Mouse (Mus musculus): ENCODE results near the gene Bsdc1. TPM values are rescaled to one million over a fixed set of nuclear protein-coding genes. Genes with fewer than 3 reads are reported as not detected.
A peak's percentile ranks its signal among the peaks of the same experiment; 100 is the strongest.
"Not testable (repeated sequence)": the region's sequence is repeated elsewhere in the genome, so short reads cannot be mapped to it uniquely, and the experiment has no call there.

Bsdc1 gene
- total RNA-seq (2015): 24.3 and 24.9 TPM in 2 replicates
- 28.5 and 35.8 TPM in 2 replicates for total RNA-seq (2017)

GRCm38 (mm10) chr4:129461183-129461960 lies at the start of gene Bsdc1:
Bsdc1 (plus strand) TSS chr4:129461581.
- peak; percentile 93 for ATAC-seq (ENCODE audit: poor library complexity, severe bottlenecking)

GRCm38 (mm10) chr4:129415892-129416291 lies 45.5 kb upstream of the Bsdc1 start:
- ATAC-seq (ENCODE audit: poor library complexity, severe bottlenecking): no peak

GRCm38 (mm10) chr4:129416478-129416877 lies 44.9 kb upstream of the Bsdc1 start:
- ATAC-seq (ENCODE audit: poor library complexity, severe bottlenecking): no peak

- no peak for ATAC-seq (ENCODE audit: poor library complexity, severe bottlenecking)
These were observed 43.1 kb upstream of the Bsdc1 start for GRCm38 (mm10) chr4:129418321-129418720.

- no peak for ATAC-seq (ENCODE audit: poor library complexity, severe bottlenecking)
These were observed 20.9 kb upstream of the Bsdc1 start, which contains the start of gene Zbtb8b for GRCm38 (mm10) chr4:129440340-129441063. Zbtb8b (minus strand) TSS chr4:129440853.

- ATAC-seq (ENCODE audit: poor library complexity, severe bottlenecking): no peak
These were observed 20.2 kb upstream of the Bsdc1 start for GRCm38 (mm10) chr4:129441145-129441544.

- ATAC-seq (ENCODE audit: poor library complexity, severe bottlenecking): no peak
These were observed 14.0 kb upstream of the Bsdc1 start for GRCm38 (mm10) chr4:129447360-129447759.

GRCm38 (mm10) chr4:129447778-129448563 lies 13.4 kb upstream of the Bsdc1 start:
- ATAC-seq (ENCODE audit: poor library complexity, severe bottlenecking): no peak

- no peak for ATAC-seq (ENCODE audit: poor library complexity, severe bottlenecking)
These were observed 12.7 kb upstream of the Bsdc1 start for GRCm38 (mm10) chr4:129448713-129449112.

GRCm38 (mm10) chr4:129450851-129451250 lies 10.5 kb upstream of the Bsdc1 start:
- ATAC-seq (ENCODE audit: poor library complexity, severe bottlenecking): no peak

- ATAC-seq (ENCODE audit: poor library complexity, severe bottlenecking): no peak
These were observed 9.8 kb upstream of the Bsdc1 start for GRCm38 (mm10) chr4:129451471-129452169.

- peak; percentile 100 for ATAC-seq (ENCODE audit: poor library complexity, severe bottlenecking)
These were observed 6.1 kb upstream of the Bsdc1 start for GRCm38 (mm10) chr4:129455265-129455664.

GRCm38 (mm10) chr4:129456126-129456525 lies 5.3 kb upstream of the Bsdc1 start:
- no peak for ATAC-seq (ENCODE audit: poor library complexity, severe bottlenecking)

GRCm38 (mm10) chr4:129457311-129457710 lies 4.1 kb upstream of the Bsdc1 start:
- ATAC-seq (ENCODE audit: poor library complexity, severe bottlenecking): not testable (repeated sequence)

- ATAC-seq (ENCODE audit: poor library complexity, severe bottlenecking): no peak
These were observed 1.7 kb upstream of the Bsdc1 start for GRCm38 (mm10) chr4:129459726-129460125.

GRCm38 (mm10) chr4:129460827-129461182 lies 576 bp upstream of the Bsdc1 start:
- ATAC-seq (ENCODE audit: poor library complexity, severe bottlenecking): no peak

- ATAC-seq (ENCODE audit: poor library complexity, severe bottlenecking): no peak
These were observed 737 bp downstream of the Bsdc1 start for GRCm38 (mm10) chr4:129462118-129462517.

- ATAC-seq (ENCODE audit: poor library complexity, severe bottlenecking): no peak
These were observed 2.0 kb downstream of the Bsdc1 start for GRCm38 (mm10) chr4:129463097-129464059.

GRCm38 (mm10) chr4:129464286-129464815 lies 3.0 kb downstream of the Bsdc1 start:
- no peak for ATAC-seq (ENCODE audit: poor library complexity, severe bottlenecking)
